Mouse (Mus musculus) hindbrain, embryonic 15.5 days (tissue): ENCODE data around the gene Mrps18c. TPM values are rescaled to one million over a fixed set of nuclear protein-coding genes. Genes with fewer than 3 reads are reported as not detected.

ENCODE experiments used
- ATAC-seq: fragments of 200-750 bp; cut with Nextera tagmentation; 2 replicates; pipeline ENCODE4 v1.8.0; 2017; ENCODE audit warnings: low read depth, moderate number of reproducible peaks, moderate TSS enrichment; ENCODE audit not compliant: low FRiP score
- H3K27ac ChIP-seq: fragments of 300-500 bp; sonication (generic); replicated peaks from 2 replicates; pipeline ENCODE4 v1.5.1; 2015; ENCODE audit warnings: mild to moderate bottlenecking, inconsistent platforms
- H3K27me3 ChIP-seq: fragments of 300-500 bp; sonication (generic); 2 replicates; pipeline ENCODE4 v1.6.1; 2015; ENCODE audit warnings: control low read depth, inconsistent platforms
- H3K36me3 ChIP-seq: fragments of 300-500 bp; sonication (generic); 2 replicates; pipeline ENCODE4 v1.6.1; 2015; ENCODE audit warnings: control low read depth, inconsistent platforms
- H3K4me1 ChIP-seq: fragments of 300-500 bp; sonication (generic); replicated peaks from 2 replicates; pipeline ENCODE4 v1.6.1; 2015; ENCODE audit warnings: control low read depth, inconsistent platforms
- H3K4me2 ChIP-seq: fragments of 300-500 bp; sonication (generic); 2 replicates; pipeline ENCODE4 v1.6.1; 2015; ENCODE audit warnings: moderate library complexity, mild to moderate bottlenecking, inconsistent platforms
- H3K4me3 ChIP-seq: fragments of 300-500 bp; sonication (generic); 2 replicates; pipeline ENCODE4 v1.5.1; 2015; ENCODE audit warnings: mild to moderate bottlenecking, inconsistent platforms
- H3K9ac ChIP-seq: fragments of 300-500 bp; sonication (generic); 2 replicates; pipeline ENCODE4 v1.6.1; 2015; ENCODE audit warnings: inconsistent platforms
- H3K9me3 ChIP-seq: fragments of 300-500 bp; sonication (generic); 2 replicates; pipeline ENCODE4 v1.6.1; 2016; ENCODE audit warnings: control low read depth, inconsistent platforms
- WGBS: fragments of 180-500 bp; shearing (Covaris S2); methylation state at CpG from one replicate; pipeline ENCODE4 v1.1.7; 2015; 5-methylcytosine and 5-hydroxymethylcytosine counted together
- polyA plus RNA-seq: library from polyadenylated mRNA; unstranded; fragments of >200 nt; fragmentation: Nextera tagmentation; extraction: Ambion mirVana; gene quantifications from 2 replicates; pipeline ENCODE4 v1.2.1, GENCODE M21; 2015

Gene Mrps18c
- polyA plus RNA-seq, 1 experiment from 2014 or later = 146 TPM

- H3K36me3 ChIP-seq = peaks cover 69% of the 10 kb centered on the region
- no peaks in the 10 kb centered on the region for H3K27me3 ChIP-seq
- no peak overlapping the region for H3K9ac ChIP-seq
- H3K4me3 ChIP-seq = no peak overlapping the region
- H3K9me3 ChIP-seq = no peaks in the 10 kb centered on the region
- no peak overlapping the region for H3K4me2 ChIP-seq
- WGBS = 97% methylated on average over 13 of the region's 13 CpGs
- H3K27ac ChIP-seq = no peak overlapping the region
- H3K4me1 ChIP-seq = no peaks in the 10 kb centered on the region
- ATAC-seq = no peak
These were observed 19.4 kb upstream of the Mrps18c start for GRCm38 (mm10) chr5:100779002-100779401.

DNA sequence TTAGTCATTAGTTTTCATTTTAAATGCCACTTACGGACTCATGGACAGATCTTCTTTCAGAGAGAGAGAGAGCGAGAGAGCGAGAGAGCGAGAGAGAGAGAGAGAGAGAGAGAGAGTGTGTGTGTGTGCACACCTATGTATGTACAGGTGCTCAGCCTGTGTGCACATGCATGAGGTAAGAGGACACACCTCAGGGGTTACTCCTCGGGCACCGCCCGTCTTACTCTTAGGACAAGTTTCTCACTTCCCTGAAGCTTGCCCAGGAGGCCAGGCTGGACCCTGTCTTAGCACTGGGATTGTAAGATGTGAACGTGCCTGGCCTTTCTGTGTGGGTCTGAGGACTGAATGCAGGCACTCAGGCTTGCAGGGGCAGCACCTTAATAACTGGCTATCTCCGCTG, 10.9 kb upstream of the Mrps18c start:
- H3K36me3 ChIP-seq = peaks cover 75% of the 10 kb centered on the region
- WGBS = 92% methylated on average over 9 of the region's 9 CpGs

GRCm38 (mm10) chr5:100792261-100792660, 6.2 kb upstream of the Mrps18c start:
- no peak overlapping the region for H3K9ac ChIP-seq
- no peak overlapping the region for H3K4me3 ChIP-seq
- no peaks in the 10 kb centered on the region for H3K9me3 ChIP-seq
- no peak overlapping the region for H3K4me2 ChIP-seq
- H3K27me3 ChIP-seq = no peaks in the 10 kb centered on the region
- peaks cover 8% of the 10 kb centered on the region for H3K4me1 ChIP-seq
- ATAC-seq = no peak
- no peak overlapping the region for H3K27ac ChIP-seq
- WGBS = 92% methylated on average over 7 of the region's 7 CpGs
- peaks cover 53% of the 10 kb centered on the region for H3K36me3 ChIP-seq

More for the DNA sequence above, 10.9 kb upstream of the Mrps18c start:
- no peaks in the 10 kb centered on the region for H3K27me3 ChIP-seq
- no peak overlapping the region for H3K4me2 ChIP-seq
- no peak for ATAC-seq
- H3K4me1 ChIP-seq = no peaks in the 10 kb centered on the region
- H3K27ac ChIP-seq = no peak overlapping the region
- no peak overlapping the region for H3K4me3 ChIP-seq
- H3K9ac ChIP-seq = no peak overlapping the region
- no peaks in the 10 kb centered on the region for H3K9me3 ChIP-seq

GRCm38 (mm10) chr5:100794084-100794483, 4.3 kb upstream of the Mrps18c start:
- WGBS = 84% methylated on average over 5 of the region's 5 CpGs
- Histone ChIP-seq H3K9ac (no peak overlapping the region), H3K9me3 (no peaks in the 10 kb centered on the region), H3K4me2 (no peak overlapping the region), H3K27me3 (no peaks in the 10 kb centered on the region), H3K4me1 (peaks cover 15% of the 10 kb centered on the region), H3K4me3 (no peak overlapping the region), H3K27ac (no peak overlapping the region), H3K36me3 (peaks cover 36% of the 10 kb centered on the region)
- ATAC-seq = no peak

GRCm38 (mm10) chr5:100818341-100818740, 19.9 kb downstream of the Mrps18c start:
- ATAC-seq = no peak
- Histone ChIP-seq H3K9me3 (no peaks in the 10 kb centered on the region), H3K4me1 (peaks cover 8% of the 10 kb centered on the region)

GRCm38 (mm10) chr5:100819568-100820480, 21.4 kb downstream of the Mrps18c start:
- Histone ChIP-seq H3K27me3 (no peaks in the 10 kb centered on the region), H3K27ac (peak overlapping the region; percentile 83; the same call in 1 of the 2 replicates), H3K9me3 (no peaks in the 10 kb centered on the region), H3K36me3 (no peaks in the 10 kb centered on the region), H3K4me3 (peak overlapping the region; percentile 55), H3K4me2 (peak overlapping the region; percentile 79), H3K4me1 (peaks cover 8% of the 10 kb centered on the region), H3K9ac (peak overlapping the region; percentile 77)
- 28% methylated on average over 16 of the region's 16 CpGs for WGBS
- no peak for ATAC-seq

More at GRCm38 (mm10) chr5:100818341-100818740, 19.9 kb downstream of the Mrps18c start:
- no peak overlapping the region for H3K27ac ChIP-seq
- no peak overlapping the region for H3K4me2 ChIP-seq
- no peak overlapping the region for H3K9ac ChIP-seq
- H3K4me3 ChIP-seq = no peak overlapping the region
- no peaks in the 10 kb centered on the region for H3K36me3 ChIP-seq
- H3K27me3 ChIP-seq = no peaks in the 10 kb centered on the region
- WGBS = 89% methylated on average over 4 of the region's 4 CpGs

DNA sequence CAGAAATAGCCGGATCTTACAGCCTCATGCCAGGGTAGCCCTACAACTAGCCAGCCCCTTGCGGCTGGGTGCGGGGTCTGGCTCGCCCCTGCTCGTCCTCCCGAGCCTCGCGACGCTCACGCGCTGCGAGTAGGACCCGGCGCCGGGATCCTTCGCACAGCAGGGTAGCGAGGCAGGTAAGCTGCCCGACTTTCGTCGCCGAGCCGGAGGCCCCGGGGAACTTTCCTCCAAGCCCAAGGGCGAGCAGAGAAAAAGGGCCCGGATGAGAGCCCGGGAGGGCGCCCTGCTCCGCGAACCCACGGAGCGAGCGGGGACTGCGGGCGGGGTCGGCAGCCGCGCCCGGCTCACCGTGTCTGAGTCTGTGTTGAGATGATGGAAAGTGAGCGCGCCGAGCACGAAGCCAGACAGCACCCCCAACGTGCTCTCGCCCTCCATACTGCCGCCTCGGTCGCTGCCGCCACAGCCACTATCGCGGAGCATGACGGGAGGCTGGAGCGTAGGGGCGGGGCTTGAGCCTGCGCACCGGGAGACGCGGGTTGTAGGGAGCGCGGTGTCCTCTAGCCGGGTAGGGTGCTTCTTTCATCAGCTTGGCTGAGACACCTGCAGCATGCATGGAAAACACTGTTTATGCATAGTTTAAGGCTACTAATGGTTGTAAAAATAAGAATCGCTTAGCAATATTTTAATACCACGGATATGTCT, 22.2 kb downstream of the Mrps18c start, which contains the start of gene Abraxas1:
Gene Abraxas1, minus strand, starts transcription at position 483 of the 702 bp plus-strand sequence.
- no peaks in the 10 kb centered on the region for H3K27me3 ChIP-seq
- peak within 1 kb of the TSS; percentile 77 for H3K9ac ChIP-seq
- peak; percentile 97 for ATAC-seq
- H3K27ac ChIP-seq = peak within 1 kb of the TSS; percentile 83
- peak within 1 kb of the TSS; percentile 55 for H3K4me3 ChIP-seq
- H3K36me3 ChIP-seq = no peaks in the 10 kb centered on the region
- H3K4me1 ChIP-seq = peaks cover 8% of the 10 kb centered on the region
- peak within 1 kb of the TSS; percentile 79 for H3K4me2 ChIP-seq
- H3K9me3 ChIP-seq = no peaks in the 10 kb centered on the region
- under 1% methylated on average over 63 of the region's 63 CpGs for WGBS

DNA sequence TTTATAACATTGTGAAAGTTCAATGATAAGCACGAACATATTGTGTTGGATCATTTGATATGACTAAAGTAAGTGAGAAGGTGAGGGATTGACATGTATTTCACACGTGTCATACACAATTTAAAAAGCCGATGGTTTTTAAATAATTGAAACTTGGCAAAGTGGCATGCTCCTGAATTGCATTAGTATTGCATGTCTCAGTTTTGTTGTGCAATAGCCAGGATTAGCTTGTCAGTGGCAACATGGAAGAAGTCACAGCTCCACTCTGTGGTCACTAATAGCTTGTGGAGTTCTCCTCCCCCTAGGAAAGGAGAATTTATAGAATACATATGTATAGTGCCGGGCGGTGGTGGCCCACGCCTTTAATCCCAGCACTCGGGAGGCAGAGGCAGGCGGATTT, 22.9 kb downstream of the Mrps18c start:
- no peaks in the 10 kb centered on the region for H3K36me3 ChIP-seq
- H3K4me1 ChIP-seq = peaks cover 8% of the 10 kb centered on the region
- H3K27me3 ChIP-seq = no peaks in the 10 kb centered on the region
- H3K9ac ChIP-seq = no peak overlapping the region; the same call in 1 of the 2 replicates
- peak overlapping the region; percentile 55 for H3K4me3 ChIP-seq
- ATAC-seq = no peak
- peak overlapping the region; percentile 79 for H3K4me2 ChIP-seq
- no peaks in the 10 kb centered on the region for H3K9me3 ChIP-seq
- 87% methylated on average over 8 of the region's 8 CpGs for WGBS
- no peak overlapping the region for H3K27ac ChIP-seq

DNA sequence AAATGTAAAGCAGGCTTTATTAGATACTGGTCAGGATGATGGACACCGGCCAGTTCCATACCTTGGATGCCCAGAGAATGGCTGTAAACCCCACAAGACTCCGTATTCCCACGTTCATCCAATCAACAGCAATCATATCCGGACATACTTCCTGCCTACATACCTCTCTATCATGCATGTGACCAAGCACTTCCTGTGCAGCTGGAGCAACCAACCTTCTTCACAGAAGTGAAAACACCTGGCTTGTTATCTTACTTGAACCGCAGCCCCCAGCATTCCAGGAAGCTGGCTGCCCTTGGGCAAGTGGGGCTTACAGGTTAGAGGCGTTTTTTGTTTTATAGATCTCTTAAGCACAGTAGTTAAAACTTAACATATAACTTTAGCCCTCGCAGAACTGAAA, 24.4 kb downstream of the Mrps18c start:
- Histone ChIP-seq H3K9ac (no peak overlapping the region), H3K27me3 (no peaks in the 10 kb centered on the region), H3K4me1 (peaks cover 8% of the 10 kb centered on the region), H3K4me3 (no peak overlapping the region), H3K27ac (no peak overlapping the region), H3K9me3 (no peaks in the 10 kb centered on the region), H3K36me3 (no peaks in the 10 kb centered on the region), H3K4me2 (no peak overlapping the region)
- 92% methylated on average over 7 of the region's 7 CpGs for WGBS
- no peak for ATAC-seq

- Histone ChIP-seq H3K36me3 (no peaks in the 10 kb centered on the region), H3K9ac (no peak overlapping the region), H3K27ac (no peak overlapping the region), H3K4me3 (no peak overlapping the region), H3K4me1 (peaks cover 2% of the 10 kb centered on the region; the same call in 1 of the 2 replicates), H3K4me2 (no peak overlapping the region), H3K9me3 (no peaks in the 10 kb centered on the region), H3K27me3 (no peaks in the 10 kb centered on the region)
- WGBS = 29% methylated on average over 2 of the region's 2 CpGs
- no peak for ATAC-seq
These were observed 27.5 kb downstream of the Mrps18c start for GRCm38 (mm10) chr5:100825975-100826374.

DNA sequence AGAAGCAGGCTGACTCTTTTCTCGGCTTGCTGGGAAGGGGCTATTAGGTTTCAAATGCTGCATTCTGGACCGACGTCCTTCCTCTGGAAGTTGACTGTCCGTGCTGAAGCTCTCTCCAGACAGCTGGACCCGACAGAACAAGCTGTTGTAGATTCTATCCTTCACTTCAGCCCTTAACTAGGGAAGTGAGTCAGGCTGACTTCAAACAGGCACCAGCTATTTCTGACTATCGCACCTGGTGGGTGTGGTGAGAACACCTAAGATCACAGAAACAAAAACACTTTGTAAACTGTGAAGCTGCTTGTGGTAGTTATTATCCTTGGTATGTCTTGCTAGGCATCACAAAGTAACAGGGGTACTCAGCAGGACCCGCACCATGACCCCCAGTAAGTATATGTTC, 28.1 kb downstream of the Mrps18c start:
- Histone ChIP-seq H3K4me3 (no peak overlapping the region), H3K9me3 (no peaks in the 10 kb centered on the region), H3K9ac (no peak overlapping the region), H3K27me3 (no peaks in the 10 kb centered on the region), H3K4me2 (no peak overlapping the region), H3K4me1 (no peaks in the 10 kb centered on the region), H3K36me3 (no peaks in the 10 kb centered on the region), H3K27ac (no peak overlapping the region)
- 84% methylated on average over 7 of the region's 7 CpGs for WGBS
- ATAC-seq = no peak

GRCm38 (mm10) chr5:100828701-100829100, 30.3 kb downstream of the Mrps18c start:
- H3K4me1 ChIP-seq = no peaks in the 10 kb centered on the region
- H3K4me2 ChIP-seq = no peak overlapping the region
- H3K27me3 ChIP-seq = no peaks in the 10 kb centered on the region
- no peaks in the 10 kb centered on the region for H3K36me3 ChIP-seq
- H3K4me3 ChIP-seq = no peak overlapping the region
- 74% methylated on average over 3 of the region's 3 CpGs for WGBS
- no peak for ATAC-seq
- H3K27ac ChIP-seq = no peak overlapping the region
- H3K9me3 ChIP-seq = no peaks in the 10 kb centered on the region
- H3K9ac ChIP-seq = no peak overlapping the region
